Mouse (Mus musculus): ENCODE results near the gene Plekhh1. TPM values are rescaled to one million over a fixed set of nuclear protein-coding genes. Genes with fewer than 3 reads are reported as not detected.

The Plekhh1 gene
- polyA plus RNA-seq, 1 experiment from 2014 or later: 2.3 TPM

DNA sequence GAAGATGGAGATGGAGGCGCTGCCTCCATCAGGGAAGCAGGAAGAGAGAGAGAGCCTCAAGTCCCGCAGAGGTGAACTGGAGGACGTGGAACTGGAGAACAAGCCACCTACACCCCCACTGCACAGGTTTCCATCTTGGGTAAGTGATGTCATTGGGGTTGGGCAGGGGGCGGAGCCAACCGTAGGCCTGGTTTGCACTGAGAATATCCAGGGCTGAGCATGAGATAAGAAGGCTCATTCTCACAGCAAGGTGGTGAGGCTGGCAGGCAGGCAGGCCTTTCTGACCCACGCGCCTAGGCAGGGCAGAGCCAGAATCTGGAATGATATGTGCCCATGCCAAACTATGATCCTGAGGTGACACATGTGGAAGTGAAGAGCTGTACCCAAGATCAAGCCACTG is 26.3 kb downstream of the Plekhh1 start:
- no peaks in the 10 kb centered on the region for H3K9me3 ChIP-seq
- H3K4me2 ChIP-seq: peak overlapping the region; percentile 43
- peak overlapping the region; percentile 62; the same call in 1 of the 2 replicates for H3K9ac ChIP-seq
- peaks cover 8% of the 10 kb centered on the region; the same call in 1 of the 2 replicates for H3K27me3 ChIP-seq (replicated peaks)
- ATAC-seq (ENCODE audit: extremely low read depth, insufficient number of reproducible peaks, low FRiP score, low TSS enrichment): peak; percentile 70; the same call in 1 of the 2 replicates
- H3K36me3 ChIP-seq: peaks cover 27% of the 10 kb centered on the region
- 46% methylated on average over 7 of the region's 7 CpGs for WGBS
- H3K4me1 ChIP-seq: peaks cover 48% of the 10 kb centered on the region
- peak overlapping the region; percentile 79 for H3K27ac ChIP-seq (replicated peaks)
- H3K4me3 ChIP-seq: no peak overlapping the region

DNA sequence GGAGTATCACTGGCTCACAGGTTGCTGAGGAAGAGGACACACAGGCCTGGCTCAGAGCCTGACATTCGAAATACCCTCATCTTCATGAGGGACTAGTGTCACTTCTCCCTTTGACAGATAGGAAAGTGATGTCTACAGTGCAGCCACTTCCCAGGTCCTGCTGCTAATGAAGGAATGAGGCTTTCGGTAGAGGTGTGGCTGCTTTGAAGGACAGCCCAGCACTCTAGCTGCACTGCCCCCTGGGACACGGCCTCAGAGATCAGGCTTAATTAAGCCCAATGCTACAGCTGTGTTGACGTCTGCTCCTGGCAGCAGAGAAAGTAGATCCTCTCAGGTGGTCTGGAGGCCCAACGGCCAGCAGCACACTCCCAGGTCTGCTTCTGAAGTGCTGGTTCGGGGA is 30.6 kb downstream of the Plekhh1 start:
- H3K36me3 ChIP-seq: peaks cover 31% of the 10 kb centered on the region
- H3K4me2 ChIP-seq: no peak overlapping the region
- no peaks in the 10 kb centered on the region for H3K9me3 ChIP-seq
- peaks cover 39% of the 10 kb centered on the region for H3K4me1 ChIP-seq
- H3K27ac ChIP-seq (replicated peaks): no peak overlapping the region
- no peak overlapping the region for H3K9ac ChIP-seq
- H3K4me3 ChIP-seq: no peak overlapping the region
- ATAC-seq (ENCODE audit: extremely low read depth, insufficient number of reproducible peaks, low FRiP score, low TSS enrichment): no peak
- 76% methylated on average over 6 of the region's 6 CpGs for WGBS
- H3K27me3 ChIP-seq (replicated peaks): peaks cover 14% of the 10 kb centered on the region; the same call in 1 of the 2 replicates

DNA sequence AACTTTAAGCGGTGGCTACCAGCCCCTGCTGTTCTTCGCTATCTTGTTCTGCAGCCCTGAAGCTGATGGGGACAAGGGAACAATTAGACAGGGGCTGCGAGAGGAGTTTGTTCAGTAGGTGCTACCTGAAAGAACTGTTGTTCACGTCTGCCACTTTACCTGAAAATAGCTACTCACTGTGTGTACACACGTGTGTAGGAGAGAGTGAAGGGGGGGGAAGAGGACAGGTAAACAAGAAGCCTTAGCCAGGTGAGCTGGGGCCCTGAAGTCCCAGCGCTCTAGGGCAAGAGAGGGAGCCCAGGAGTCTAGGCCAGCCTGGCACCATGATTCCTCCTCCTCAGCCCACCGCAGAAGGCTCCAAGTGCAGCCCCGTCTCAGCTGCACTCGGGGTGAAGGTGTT is 31.2 kb downstream of the Plekhh1 start:
- Histone ChIP-seq H3K4me2 (no peak overlapping the region), H3K27ac (replicated peaks) (no peak overlapping the region), H3K4me1 (peaks cover 33% of the 10 kb centered on the region), H3K9ac (peak overlapping the region; percentile 10; the same call in 1 of the 2 replicates), H3K9me3 (no peaks in the 10 kb centered on the region), H3K27me3 (replicated peaks) (peaks cover 14% of the 10 kb centered on the region; the same call in 1 of the 2 replicates), H3K4me3 (no peak overlapping the region), H3K36me3 (peaks cover 29% of the 10 kb centered on the region)
- WGBS: 84% methylated on average over 9 of the region's 9 CpGs
- no peak for ATAC-seq (ENCODE audit: extremely low read depth, insufficient number of reproducible peaks, low FRiP score, low TSS enrichment)

DNA sequence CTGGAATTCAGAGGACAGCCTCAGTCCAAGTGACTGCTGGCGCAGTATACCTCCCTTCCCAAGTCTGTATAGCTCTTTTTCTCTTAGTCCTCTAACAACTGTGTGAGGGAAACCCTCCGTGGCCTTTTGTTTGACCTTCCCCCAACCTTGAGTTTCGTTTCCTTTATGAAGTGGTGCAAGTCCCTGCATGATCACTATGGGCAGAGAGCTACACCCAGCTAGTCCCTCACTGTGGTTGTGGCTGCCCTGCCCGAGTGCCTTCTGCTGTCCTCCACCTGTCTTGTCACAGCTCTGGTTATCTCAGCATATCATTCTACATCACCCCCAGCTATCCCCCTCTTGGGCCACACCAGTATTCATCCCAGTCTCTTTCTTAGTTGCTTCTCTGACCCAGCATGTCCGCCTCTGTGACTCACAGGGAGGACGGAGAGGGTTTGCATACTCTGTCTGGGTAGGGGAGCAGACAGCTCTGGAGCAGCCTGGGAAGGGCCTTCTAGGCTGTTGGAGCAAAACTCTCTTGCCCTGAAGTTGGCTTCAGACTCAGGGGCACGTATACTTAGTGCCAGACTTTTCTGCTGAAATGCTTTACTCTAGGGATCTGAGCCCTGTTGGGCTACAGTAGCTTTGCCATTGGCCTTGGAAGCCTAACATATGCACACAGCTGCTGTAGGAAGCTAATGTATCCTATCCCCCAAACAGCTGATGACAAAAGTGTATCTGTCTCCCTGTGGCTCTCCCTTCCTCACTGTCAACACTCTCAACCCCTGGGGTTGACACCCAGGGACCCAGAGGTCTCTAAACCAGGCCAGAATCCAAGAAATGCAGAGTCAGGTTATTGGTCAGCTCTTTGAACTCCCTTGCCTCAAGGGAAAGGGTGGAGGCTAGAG is 32.0 kb downstream of the Plekhh1 start:
- Histone ChIP-seq H3K36me3 (peaks cover 31% of the 10 kb centered on the region), H3K27me3 (replicated peaks) (peaks cover 14% of the 10 kb centered on the region; the same call in 1 of the 2 replicates), H3K27ac (replicated peaks) (no peak overlapping the region), H3K4me3 (no peak overlapping the region), H3K4me1 (peaks cover 24% of the 10 kb centered on the region), H3K9ac (peak overlapping the region; percentile 10), H3K4me2 (no peak overlapping the region), H3K9me3 (no peaks in the 10 kb centered on the region)
- WGBS: 67% methylated on average over 7 of the region's 7 CpGs
- ATAC-seq (ENCODE audit: extremely low read depth, insufficient number of reproducible peaks, low FRiP score, low TSS enrichment): no peak

DNA sequence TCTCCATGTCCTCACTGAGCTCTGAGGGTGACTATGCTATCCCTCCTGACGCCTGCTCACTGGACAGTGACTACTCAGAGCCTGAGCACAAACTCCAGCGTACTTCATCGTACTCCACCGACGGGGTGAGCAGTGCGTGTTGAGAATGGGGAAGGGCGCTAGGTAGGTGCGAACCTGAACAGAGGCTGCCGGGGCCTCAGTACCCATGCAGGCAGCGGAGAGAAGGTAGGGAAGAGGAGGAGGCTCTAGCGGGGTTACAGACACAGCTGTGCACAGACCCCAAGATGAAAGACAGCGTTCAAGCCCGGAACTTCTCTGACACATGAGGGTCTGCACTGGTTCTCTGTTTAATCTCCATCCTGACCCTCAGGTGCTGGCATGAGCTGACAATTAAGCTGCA is 35.5 kb downstream of the Plekhh1 start:
- H3K4me1 ChIP-seq: peaks cover 23% of the 10 kb centered on the region
- H3K36me3 ChIP-seq: peaks cover 59% of the 10 kb centered on the region
- H3K4me2 ChIP-seq: no peak overlapping the region
- H3K9ac ChIP-seq: no peak overlapping the region
- peaks cover 14% of the 10 kb centered on the region; the same call in 1 of the 2 replicates for H3K27me3 ChIP-seq (replicated peaks)
- H3K4me3 ChIP-seq: no peak overlapping the region
- H3K27ac ChIP-seq (replicated peaks): no peak overlapping the region
- no peaks in the 10 kb centered on the region for H3K9me3 ChIP-seq
- no peak for ATAC-seq (ENCODE audit: extremely low read depth, insufficient number of reproducible peaks, low FRiP score, low TSS enrichment)
- 81% methylated on average over 13 of the region's 13 CpGs for WGBS

DNA sequence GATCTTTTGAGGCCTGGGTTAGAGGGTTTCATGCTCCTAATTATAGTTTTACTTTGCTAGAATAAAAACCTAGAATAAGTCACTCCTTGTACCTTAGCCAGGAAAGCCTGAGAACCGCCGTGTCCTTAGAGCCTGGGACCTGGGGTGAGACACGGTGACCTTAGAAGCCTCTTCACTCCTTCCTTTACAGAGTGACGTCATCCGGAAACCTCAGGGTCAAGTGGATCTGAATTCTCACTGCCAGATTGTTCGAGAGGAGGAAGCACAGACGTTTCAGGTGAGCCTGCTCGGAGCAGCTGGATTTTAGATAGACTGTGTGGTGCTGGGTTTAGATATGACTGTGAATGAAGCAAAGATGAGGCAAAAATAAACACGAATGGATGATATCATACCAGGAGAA is 37.5 kb downstream of the Plekhh1 start:
- H3K4me2 ChIP-seq: no peak overlapping the region
- 0 out of 2 replicates have a peak, but pooled peaks cover 6% of the 10 kb centered on the region for H3K27me3 ChIP-seq (replicated peaks)
- no peaks in the 10 kb centered on the region for H3K9me3 ChIP-seq
- WGBS: 72% methylated on average over 9 of the region's 9 CpGs
- no peak overlapping the region for H3K9ac ChIP-seq
- H3K4me1 ChIP-seq: peaks cover 9% of the 10 kb centered on the region
- no peak overlapping the region for H3K27ac ChIP-seq (replicated peaks)
- peaks cover 70% of the 10 kb centered on the region for H3K36me3 ChIP-seq
- ATAC-seq (ENCODE audit: extremely low read depth, insufficient number of reproducible peaks, low FRiP score, low TSS enrichment): no peak
- no peak overlapping the region for H3K4me3 ChIP-seq

DNA sequence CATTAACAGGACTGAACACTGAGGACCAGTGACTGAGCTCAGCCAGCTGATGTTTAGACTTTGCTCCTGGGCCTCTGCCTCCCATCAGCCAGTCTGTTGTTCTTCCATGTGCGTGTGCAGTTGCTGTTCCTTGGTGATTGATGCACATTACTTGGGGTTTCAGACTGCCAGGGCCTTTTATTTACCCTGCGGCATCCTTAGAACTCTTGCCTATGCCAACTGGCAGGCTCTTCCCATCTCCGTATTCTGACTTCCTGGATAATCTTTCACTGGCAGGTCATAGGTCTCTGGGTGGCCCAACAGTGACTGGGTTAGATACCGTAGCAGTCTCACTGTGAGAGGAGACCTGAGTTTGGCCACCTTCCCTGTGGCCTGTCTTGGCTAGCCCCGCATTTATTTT is 38.6 kb downstream of the Plekhh1 start:
- Histone ChIP-seq H3K27me3 (replicated peaks) (0 out of 2 replicates have a peak, but pooled peaks cover 3% of the 10 kb centered on the region), H3K4me3 (no peak overlapping the region), H3K4me1 (0 out of 2 replicates have a peak, but pooled peaks cover under 1% of the 10 kb centered on the region), H3K4me2 (no peak overlapping the region), H3K9me3 (no peaks in the 10 kb centered on the region), H3K9ac (no peak overlapping the region), H3K36me3 (peaks cover 73% of the 10 kb centered on the region), H3K27ac (replicated peaks) (no peak overlapping the region)
- WGBS: 91% methylated on average over 5 of the region's 5 CpGs
- no peak for ATAC-seq (ENCODE audit: extremely low read depth, insufficient number of reproducible peaks, low FRiP score, low TSS enrichment)

DNA sequence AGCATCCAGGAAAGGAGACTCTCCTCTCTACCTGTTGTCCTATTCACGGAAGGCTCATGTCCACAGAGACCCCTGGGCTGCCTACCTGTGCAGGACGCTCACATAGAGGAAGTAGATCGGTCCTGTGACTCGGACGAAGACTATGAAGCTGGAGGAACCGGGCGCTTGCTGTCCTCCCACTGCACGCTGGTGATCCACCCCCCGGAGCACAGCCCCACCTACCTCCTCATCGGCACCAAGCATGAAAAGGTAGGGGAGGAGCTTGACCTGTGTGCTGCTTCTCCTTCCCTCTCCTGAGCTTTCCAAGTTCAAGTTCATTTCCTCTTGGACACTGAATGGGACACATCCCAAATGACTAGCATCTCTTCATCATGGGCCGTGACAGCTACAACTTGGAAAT is 39.3 kb downstream of the Plekhh1 start:
- H3K36me3 ChIP-seq: peaks cover 74% of the 10 kb centered on the region
- no peak overlapping the region for H3K4me3 ChIP-seq
- H3K27me3 ChIP-seq (replicated peaks): 0 out of 2 replicates have a peak, but pooled peaks cover 3% of the 10 kb centered on the region
- H3K9me3 ChIP-seq: no peaks in the 10 kb centered on the region
- H3K9ac ChIP-seq: no peak overlapping the region
- 83% methylated on average over 11 of the region's 11 CpGs for WGBS
- H3K4me2 ChIP-seq: no peak overlapping the region
- no peak for ATAC-seq (ENCODE audit: extremely low read depth, insufficient number of reproducible peaks, low FRiP score, low TSS enrichment)
- H3K4me1 ChIP-seq: no peaks in the 10 kb centered on the region
- no peak overlapping the region for H3K27ac ChIP-seq (replicated peaks)

DNA sequence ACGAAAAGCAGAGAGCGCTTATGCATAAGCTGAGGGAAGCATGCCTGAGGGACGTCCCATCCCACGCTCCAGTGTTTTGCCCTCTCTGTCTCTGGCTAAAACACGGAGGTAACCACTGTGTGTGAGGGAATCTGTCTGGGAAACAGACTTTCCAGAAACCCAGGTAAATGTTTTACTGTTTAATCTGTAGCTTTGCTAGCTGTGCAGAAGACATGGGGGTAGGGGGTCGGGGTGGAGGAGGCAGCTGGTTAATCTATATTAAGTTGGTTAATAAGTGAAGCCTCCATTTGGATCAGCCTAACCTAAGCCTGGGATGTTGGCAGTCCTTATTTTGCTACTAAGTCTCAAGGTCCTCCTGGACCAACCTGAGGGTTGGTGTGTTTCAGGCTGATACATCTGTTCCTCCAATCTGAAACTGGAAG is 40.2 kb downstream of the Plekhh1 start:
- no peak overlapping the region for H3K9ac ChIP-seq
- H3K4me1 ChIP-seq: no peaks in the 10 kb centered on the region
- no peak overlapping the region for H3K27ac ChIP-seq (replicated peaks)
- H3K4me3 ChIP-seq: no peak overlapping the region
- no peaks in the 10 kb centered on the region for H3K27me3 ChIP-seq (replicated peaks)
- H3K9me3 ChIP-seq: no peaks in the 10 kb centered on the region
- no peak overlapping the region for H3K4me2 ChIP-seq
- 87% methylated on average over 6 of the region's 6 CpGs for WGBS
- ATAC-seq (ENCODE audit: extremely low read depth, insufficient number of reproducible peaks, low FRiP score, low TSS enrichment): no peak
- H3K36me3 ChIP-seq: peaks cover 77% of the 10 kb centered on the region

DNA sequence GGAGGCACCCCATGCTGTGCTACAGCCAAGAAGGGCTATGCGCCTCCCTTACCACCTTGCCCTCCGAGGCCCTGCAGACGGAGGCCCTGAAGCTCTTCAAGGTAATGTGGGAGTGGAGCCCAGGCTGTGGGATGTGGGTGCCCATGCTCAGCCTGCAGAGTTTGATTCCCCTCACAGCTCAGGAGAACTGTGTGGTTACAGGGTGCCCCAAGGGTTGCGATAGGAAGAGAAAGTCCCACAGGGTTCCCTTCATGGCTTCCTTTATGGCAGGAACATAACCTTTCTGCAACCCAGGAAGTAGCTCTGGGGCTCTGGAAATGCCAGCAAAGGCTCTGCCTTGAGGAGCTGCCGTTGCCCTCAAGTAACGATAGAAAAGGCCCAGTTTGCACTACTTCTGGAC is 41.0 kb downstream of the Plekhh1 start:
- no peak overlapping the region for H3K4me3 ChIP-seq
- H3K9ac ChIP-seq: no peak overlapping the region
- WGBS: 83% methylated on average over 6 of the region's 6 CpGs
- no peaks in the 10 kb centered on the region for H3K9me3 ChIP-seq
- no peaks in the 10 kb centered on the region for H3K27me3 ChIP-seq (replicated peaks)
- no peaks in the 10 kb centered on the region for H3K4me1 ChIP-seq
- ATAC-seq (ENCODE audit: extremely low read depth, insufficient number of reproducible peaks, low FRiP score, low TSS enrichment): no peak
- H3K4me2 ChIP-seq: no peak overlapping the region
- H3K27ac ChIP-seq (replicated peaks): no peak overlapping the region
- H3K36me3 ChIP-seq: peaks cover 81% of the 10 kb centered on the region

DNA sequence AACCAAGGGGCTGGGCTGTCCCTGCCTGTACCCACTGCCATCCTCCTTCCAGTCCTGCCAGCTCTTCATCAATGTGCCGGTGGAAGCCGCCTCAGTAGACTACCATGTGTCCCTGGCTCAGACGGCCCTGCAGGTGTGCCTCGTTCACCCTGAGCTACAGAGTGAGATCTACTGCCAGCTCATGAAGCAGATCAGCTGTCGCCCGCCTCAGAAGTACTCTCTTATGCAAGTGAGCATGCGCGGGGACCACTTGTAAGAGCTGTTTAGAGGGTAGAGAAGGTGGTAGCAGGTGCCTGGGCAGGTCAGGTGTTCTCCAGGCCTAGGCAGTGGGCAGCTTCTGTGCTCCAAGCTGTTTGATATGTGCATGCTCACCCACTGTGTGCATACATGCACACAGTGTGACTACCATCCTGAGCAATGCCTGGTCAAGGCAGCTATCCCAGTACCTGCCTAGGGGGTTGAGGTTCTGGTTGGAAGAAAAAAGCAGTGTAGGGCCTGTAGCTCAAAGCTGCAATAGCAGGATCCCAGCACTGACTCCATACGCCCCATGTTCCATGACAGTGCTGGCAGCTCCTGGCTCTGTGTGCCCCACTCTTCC is 41.9 kb downstream of the Plekhh1 start:
- no peak overlapping the region for H3K4me3 ChIP-seq
- H3K27ac ChIP-seq (replicated peaks): no peak overlapping the region
- H3K9me3 ChIP-seq: no peaks in the 10 kb centered on the region
- no peak overlapping the region for H3K4me2 ChIP-seq
- no peaks in the 10 kb centered on the region for H3K4me1 ChIP-seq
- ATAC-seq (ENCODE audit: extremely low read depth, insufficient number of reproducible peaks, low FRiP score, low TSS enrichment): no peak
- WGBS: 79% methylated on average over 9 of the region's 9 CpGs
- peaks cover 87% of the 10 kb centered on the region for H3K36me3 ChIP-seq
- no peaks in the 10 kb centered on the region for H3K27me3 ChIP-seq (replicated peaks)
- H3K9ac ChIP-seq: no peak overlapping the region
